Mouse (Mus musculus): ENCODE measurements around the gene Dab1.

GRCm38 (mm10) chr4:104011683-104012082 lies 392.5 kb downstream of the Dab1 start:
- no peak for TF ChIP-seq CTCF (IDR thresholded peaks at IDR 0.05; ENCODE audit: borderline replicate concordance, insufficient read depth, low read depth, low read length)
- no peak for TF ChIP-seq POLR2A (IDR thresholded peaks at IDR 0.05; ENCODE audit: borderline replicate concordance, insufficient read depth, low read length)
